Mouse (Mus musculus): ENCODE data around the gene Kat6b.
A peak's percentile ranks its signal among the peaks of the same experiment; 100 is the strongest.

The Kat6b gene

DNA sequence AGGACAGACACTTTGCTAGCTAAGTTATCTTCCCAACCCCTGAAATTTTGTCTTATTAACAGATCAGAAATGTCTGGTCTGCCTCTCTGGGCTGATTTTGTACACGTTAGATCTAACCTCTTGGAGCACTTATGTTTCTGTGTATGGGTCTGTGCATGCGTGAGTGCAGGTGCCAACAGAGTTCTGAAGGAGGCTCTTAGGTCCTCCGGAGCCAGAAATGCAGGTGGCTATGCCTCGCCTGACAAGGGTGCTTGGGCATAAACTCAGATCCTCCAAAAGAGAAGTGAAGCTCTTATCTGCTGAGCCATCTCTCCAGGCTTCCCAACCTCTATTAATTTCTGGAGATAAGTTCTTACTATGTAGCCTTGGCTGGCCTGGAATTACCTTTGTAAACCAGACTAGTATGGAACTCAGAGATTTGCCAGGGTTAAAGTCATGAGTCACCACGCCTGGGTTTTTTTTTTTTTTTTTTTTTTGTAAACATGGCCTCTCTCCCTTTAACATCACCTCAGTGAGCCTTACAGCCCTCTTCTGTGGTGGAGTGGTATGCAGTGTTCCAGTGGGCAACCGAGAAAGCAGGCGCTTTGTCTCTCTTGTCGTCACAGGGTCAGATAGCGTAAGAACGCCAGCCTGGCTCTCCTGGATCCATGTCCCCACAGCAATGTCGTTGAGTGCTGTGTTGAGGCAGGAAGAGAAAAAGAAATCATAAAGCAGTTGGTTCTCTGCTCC lies 79.4 kb downstream of the Kat6b start:
- no peak for DNase-seq (ENCODE audit: low spot score)

DNA sequence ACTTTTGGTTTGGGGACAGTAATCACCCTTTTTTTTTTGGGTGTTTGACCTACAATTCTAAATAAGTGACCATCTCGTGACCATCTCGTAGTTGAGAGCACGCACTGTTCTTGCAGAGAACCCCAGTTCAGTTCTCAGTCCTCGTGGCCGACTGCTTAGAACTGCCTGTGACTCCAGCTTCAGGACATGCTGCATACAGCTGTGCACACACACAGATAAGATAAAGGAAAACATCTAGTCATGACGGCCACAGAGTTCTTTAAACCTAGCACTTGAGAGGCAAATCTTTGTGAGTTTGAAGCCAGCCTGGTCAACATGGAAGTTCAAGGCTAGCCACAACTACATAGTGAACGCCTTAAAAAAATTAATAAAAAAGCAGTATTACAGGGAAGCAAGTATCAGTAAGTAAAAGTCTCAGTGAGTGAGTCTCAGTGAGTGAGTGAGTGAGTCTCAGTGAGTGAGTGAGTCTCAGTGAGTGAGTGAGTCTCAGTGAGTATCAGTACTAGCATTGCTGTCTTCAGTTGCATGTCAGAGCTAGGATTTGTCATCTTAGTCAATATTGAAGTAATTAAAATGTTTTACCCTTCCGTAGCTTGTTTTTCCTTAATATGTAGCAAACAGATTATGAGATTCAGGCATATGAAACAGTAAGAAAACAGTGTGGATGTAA lies 80.3 kb downstream of the Kat6b start:
- DNase-seq (ENCODE audit: low spot score): no peak

GRCm38 (mm10) chr14:21563584-21564118 lies 82.4 kb downstream of the Kat6b start:
- DNase-seq (ENCODE audit: low spot score): peak; percentile 26

- DNase-seq (ENCODE audit: low spot score): no peak
Observed at GRCm38 (mm10) chr14:21565541-21566353, 84.5 kb downstream of the Kat6b start.

GRCm38 (mm10) chr14:21567293-21567984 lies 86.2 kb downstream of the Kat6b start:
- DNase-seq (ENCODE audit: low spot score): no peak

GRCm38 (mm10) chr14:21568821-21569220 lies 87.6 kb downstream of the Kat6b start:
- DNase-seq (ENCODE audit: low spot score): no peak

- no peak for DNase-seq (ENCODE audit: low spot score)
Observed at GRCm38 (mm10) chr14:21574686-21575309, 93.6 kb downstream of the Kat6b start.

- no peak for DNase-seq (ENCODE audit: low spot score)
Observed at GRCm38 (mm10) chr14:21576867-21577266, 95.6 kb downstream of the Kat6b start.

GRCm38 (mm10) chr14:21581198-21581597 lies 100.0 kb downstream of the Kat6b start:
- DNase-seq (ENCODE audit: low spot score): peak; percentile 70

- no peak for DNase-seq (ENCODE audit: low spot score)
Observed at GRCm38 (mm10) chr14:21582301-21582700, 101.1 kb downstream of the Kat6b start.

DNA sequence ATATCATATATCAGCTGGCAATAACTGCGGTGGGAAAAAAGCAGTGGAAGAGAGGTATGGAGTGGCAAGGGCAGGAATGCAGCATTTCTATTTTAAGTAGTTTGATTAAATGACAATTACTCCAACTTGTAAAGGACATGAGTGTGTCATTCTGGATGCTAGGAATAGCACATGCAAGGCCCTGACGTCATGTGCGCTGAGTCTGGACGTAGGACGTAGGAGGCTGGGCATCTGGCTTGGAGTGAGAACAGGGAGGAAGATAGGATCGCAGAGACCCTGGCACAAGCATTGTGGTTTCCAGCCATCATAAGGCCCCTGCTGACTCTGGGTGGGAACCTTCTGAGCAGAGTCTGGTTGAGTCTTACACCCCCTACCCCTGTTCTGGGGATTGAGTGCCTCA lies 101.8 kb downstream of the Kat6b start:
- DNase-seq (ENCODE audit: low spot score): no peak

DNA sequence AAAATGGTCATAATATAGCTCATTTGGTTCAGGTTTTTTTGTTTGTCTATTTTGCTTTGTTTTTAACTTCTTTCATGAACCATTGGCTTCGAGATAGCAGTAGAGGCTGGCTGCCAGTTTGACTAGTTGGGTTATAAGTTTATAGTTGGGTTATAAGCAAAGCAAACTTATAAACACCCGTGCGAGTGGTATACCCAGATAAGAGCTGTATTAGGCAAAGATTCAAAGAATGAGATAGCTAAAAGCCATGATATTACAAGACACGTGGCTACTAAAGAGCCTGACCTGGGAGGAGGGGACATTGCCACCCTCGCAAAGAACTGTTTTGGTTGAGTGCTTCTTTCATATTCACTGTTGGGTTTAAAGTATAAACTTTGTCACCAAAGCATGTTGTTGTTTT lies 102.6 kb downstream of the Kat6b start:
- no peak for DNase-seq (ENCODE audit: low spot score)

DNA sequence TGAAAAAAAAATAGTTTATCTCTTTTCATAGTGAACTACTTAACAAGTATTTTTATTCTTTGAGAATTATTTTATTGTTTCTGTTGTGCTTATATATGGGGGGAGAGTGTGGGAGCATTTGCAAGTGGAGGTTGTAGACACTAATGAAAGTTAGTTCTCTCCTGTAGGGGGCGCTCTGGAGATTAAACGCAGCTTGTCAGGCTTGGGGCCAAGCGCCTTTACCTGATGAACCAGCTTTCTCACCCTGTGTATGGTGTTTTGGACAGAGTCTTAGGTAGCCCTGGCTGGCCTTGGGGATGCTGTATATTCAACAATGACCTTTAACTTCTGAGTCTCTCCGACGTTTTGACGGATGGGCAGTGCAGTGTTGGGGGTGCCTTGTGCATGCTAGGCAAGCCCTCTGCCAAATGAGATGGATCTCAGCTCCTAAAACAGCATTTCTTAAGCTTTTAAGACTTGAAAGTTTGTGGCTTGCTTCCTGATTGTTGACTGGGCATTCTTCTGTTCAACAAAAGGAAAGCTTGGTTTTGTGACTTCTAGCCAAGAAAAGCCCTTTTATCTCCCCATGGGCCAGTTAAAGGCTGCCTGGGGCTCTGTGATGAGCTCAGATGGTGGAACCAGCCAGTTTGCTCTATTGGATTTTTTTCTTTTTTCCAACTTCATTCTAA lies 103.4 kb downstream of the Kat6b start:
- DNase-seq (ENCODE audit: low spot score): peak; percentile 45

- no peak for DNase-seq (ENCODE audit: low spot score)
Observed at GRCm38 (mm10) chr14:21585491-21586251, 104.4 kb downstream of the Kat6b start.

- no peak for DNase-seq (ENCODE audit: low spot score)
Observed at GRCm38 (mm10) chr14:21586481-21587118, 105.4 kb downstream of the Kat6b start.

- no peak for DNase-seq (ENCODE audit: low spot score)
Observed at GRCm38 (mm10) chr14:21587931-21588330, 106.7 kb downstream of the Kat6b start.

- DNase-seq (ENCODE audit: low spot score): no peak
Observed at GRCm38 (mm10) chr14:21589620-21590019, 108.4 kb downstream of the Kat6b start.

DNA sequence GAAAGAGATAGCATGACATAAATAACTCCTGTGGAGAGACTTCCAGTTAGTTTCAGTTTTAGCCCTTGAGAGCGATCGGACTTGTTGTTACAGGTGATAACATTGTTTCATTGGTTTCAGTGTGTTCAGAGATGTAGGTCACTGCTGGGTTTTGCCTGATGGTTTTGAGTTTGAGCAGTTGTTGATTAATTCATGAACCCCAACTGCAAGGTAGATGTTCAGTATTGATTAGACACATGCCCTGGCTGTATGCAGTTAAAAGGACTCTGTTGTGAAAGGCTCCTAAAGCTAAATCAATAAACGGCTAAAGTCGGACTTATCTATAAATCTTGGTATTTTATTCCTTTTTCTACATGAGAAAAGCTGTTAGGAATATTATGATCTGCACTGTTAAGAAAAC lies 109.0 kb downstream of the Kat6b start:
- DNase-seq (ENCODE audit: low spot score): no peak

- DNase-seq (ENCODE audit: low spot score): no peak
Observed at GRCm38 (mm10) chr14:21592152-21592551, 110.9 kb downstream of the Kat6b start.
